Mouse (Mus musculus) forebrain, postnatal 0 days (tissue): ENCODE measurements around the gene Plcz1. TPM values are rescaled to one million over a fixed set of nuclear protein-coding genes. Genes with fewer than 3 reads are reported as not detected.
A peak's percentile ranks its signal among the peaks of the same experiment; 100 is the strongest.

Experiments used
- ATAC-seq: fragments of 200-750 bp; cut with Nextera tagmentation; 2 replicates; pipeline ENCODE4 v1.8.0; 2017; ENCODE audit warnings: mild to moderate bottlenecking, moderate library complexity
- DNase-seq: peaks from one replicate; pipeline ENCODE4 v3.0.0-alpha.2; 2015
- H3K27ac ChIP-seq: fragments of 300-500 bp; sonication (generic); 2 replicates; pipeline ENCODE4 v1.5.1; 2014; ENCODE audit warnings: low read depth, mild to moderate bottlenecking, antibody characterized with exemption, low read length, moderate library complexity, mixed read lengths
- H3K27me3 ChIP-seq: fragments of 300-500 bp; sonication (generic); 2 replicates; pipeline ENCODE4 v1.6.1; 2014; ENCODE audit warnings: mild to moderate bottlenecking, low read length, mixed read lengths; ENCODE audit not compliant: insufficient read depth
- H3K36me3 ChIP-seq: fragments of 300-500 bp; sonication (generic); 2 replicates; pipeline ENCODE4 v1.6.1; 2014; ENCODE audit warnings: mild to moderate bottlenecking, moderate library complexity; ENCODE audit not compliant: insufficient read depth
- H3K4me1 ChIP-seq: fragments of 300-500 bp; sonication (generic); 2 replicates; pipeline ENCODE4 v1.6.1; 2014; ENCODE audit warnings: antibody characterized with exemption; ENCODE audit not compliant: insufficient read depth
- H3K4me2 ChIP-seq: fragments of 300-500 bp; sonication (generic); 2 replicates; pipeline ENCODE4 v1.6.1; 2014; ENCODE audit warnings: low read depth, mild to moderate bottlenecking, moderate library complexity
- H3K4me3 ChIP-seq: fragments of 300-500 bp; sonication (generic); 2 replicates; pipeline ENCODE4 v1.5.1; 2014; ENCODE audit warnings: low read depth, low read length, mixed read lengths
- H3K9ac ChIP-seq: fragments of 300-500 bp; sonication (generic); 2 replicates; pipeline ENCODE4 v1.6.1; 2014; ENCODE audit warnings: mild to moderate bottlenecking
- H3K9me3 ChIP-seq: fragments of 300-500 bp; sonication (generic); 2 replicates; pipeline ENCODE4 v1.6.1; 2016; ENCODE audit warnings: low read length
- CTCF ChIP-seq: sonication (generic); IDR thresholded peaks from 2 replicates; pipeline ENCODE4 v1.5.1; 2016; ENCODE audit warnings: antibody characterized with exemption, control low read depth, low read depth
- WGBS: fragments of 180-500 bp; shearing (Covaris S2); extraction: QIAGEN DNeasy Blood & Tissue Kit; methylation state at CpG from one replicate; pipeline ENCODE4 v1.1.7; 2014; 5-methylcytosine and 5-hydroxymethylcytosine counted together
- polyA plus RNA-seq: library from polyadenylated mRNA; unstranded; fragments of >200 nt; fragmentation: Nextera tagmentation; extraction: Ambion mirVana; gene quantifications from 2 replicates; pipeline ENCODE4 v1.2.1, GENCODE M21; 2015
- total RNA-seq: library from RNA; depleted of rRNA; stranded (reverse); fragments of >200 nt; gene quantifications from 2 replicates; pipeline ENCODE4 v1.2.3, GENCODE M21; 2014

The Plcz1 gene
- total and polyA plus RNA-seq, 2 experiments from 2014 or later = 0.90 to 1.00 TPM

DNA sequence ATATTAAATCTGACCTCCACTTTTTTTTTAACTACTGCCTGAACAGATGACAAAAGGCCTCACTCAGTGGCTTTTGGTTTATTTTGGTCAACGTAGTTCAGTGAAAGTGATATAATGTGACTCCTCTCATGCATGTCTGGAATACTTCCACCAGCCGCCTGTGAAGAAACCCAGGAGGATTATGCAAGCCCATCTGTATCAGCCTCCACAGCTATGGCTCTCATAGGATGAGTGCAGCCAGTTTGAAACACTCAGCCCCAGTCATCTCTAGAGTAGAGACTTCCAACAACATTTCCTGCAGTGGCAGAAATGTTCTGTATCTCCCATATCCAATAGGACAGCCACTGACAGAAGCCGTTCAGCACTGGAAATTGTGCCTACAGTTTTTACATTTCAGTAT is 63.1 kb downstream of the Plcz1 start:
- 63% methylated on average over 3 of the region's 3 CpGs for WGBS
- Histone ChIP-seq H3K36me3 (no peaks in the 10 kb centered on the region), H3K9me3 (no peaks in the 10 kb centered on the region), H3K27ac (no peak overlapping the region), H3K27me3 (no peaks in the 10 kb centered on the region), H3K4me3 (no peak overlapping the region), H3K4me1 (no peaks in the 10 kb centered on the region), H3K4me2 (no peak overlapping the region), H3K9ac (no peak overlapping the region)
- no peak for TF ChIP-seq CTCF
- no peak for DNase-seq
- no peak for ATAC-seq

GRCm38 (mm10) chr6:139974668-139975067 is 66.6 kb downstream of the Plcz1 start:
- Histone ChIP-seq H3K4me1 (no peaks in the 10 kb centered on the region), H3K9me3 (no peaks in the 10 kb centered on the region), H3K4me2 (no peak overlapping the region), H3K4me3 (no peak overlapping the region), H3K27me3 (no peaks in the 10 kb centered on the region), H3K36me3 (no peaks in the 10 kb centered on the region), H3K9ac (no peak overlapping the region), H3K27ac (no peak overlapping the region)
- 64% methylated on average over 5 of the region's 5 CpGs for WGBS
- DNase-seq (peak; percentile 51), ATAC-seq (no peak)
- no peak for TF ChIP-seq CTCF

- H3K27ac ChIP-seq = no peak overlapping the region
- H3K36me3 ChIP-seq = no peaks in the 10 kb centered on the region
- H3K27me3 ChIP-seq = no peaks in the 10 kb centered on the region
- H3K4me2 ChIP-seq = no peak overlapping the region
- H3K9me3 ChIP-seq = no peaks in the 10 kb centered on the region
- H3K4me3 ChIP-seq = no peak overlapping the region
- H3K4me1 ChIP-seq = no peaks in the 10 kb centered on the region
- H3K9ac ChIP-seq = no peak overlapping the region
- no peak for TF ChIP-seq CTCF
- WGBS = 89% methylated on average over 4 of the region's 4 CpGs
- DNase-seq (no peak), ATAC-seq (no peak)
Measured at GRCm38 (mm10) chr6:139971608-139972298, 69.5 kb downstream of the Plcz1 start.

DNA sequence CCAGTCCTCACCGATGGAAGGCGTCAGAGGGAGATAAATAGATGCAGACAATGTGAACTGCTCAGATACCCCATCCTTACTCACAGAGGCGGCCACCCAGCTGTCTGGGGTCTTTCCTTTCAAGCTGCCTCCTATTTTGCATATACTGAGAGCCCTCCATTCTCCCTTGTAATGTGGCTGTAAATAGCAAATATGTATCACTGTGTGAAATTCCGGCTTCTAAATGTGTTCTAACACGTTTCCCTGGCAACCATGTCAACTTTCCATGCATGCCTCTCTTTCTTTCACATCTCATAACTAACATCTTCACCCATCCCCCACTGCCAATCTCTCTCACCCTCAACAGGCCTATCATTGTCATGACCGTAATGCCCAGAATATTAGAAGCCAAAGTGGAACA is 74.6 kb downstream of the Plcz1 start:
- peak; percentile 77 for DNase-seq
- WGBS = 25% methylated on average over 6 of the region's 6 CpGs
- ATAC-seq = peak; percentile 94
- TF ChIP-seq CTCF = no peak
- Histone ChIP-seq H3K9ac (no peak overlapping the region), H3K36me3 (no peaks in the 10 kb centered on the region), H3K9me3 (no peaks in the 10 kb centered on the region), H3K27me3 (no peaks in the 10 kb centered on the region), H3K4me1 (no peaks in the 10 kb centered on the region), H3K27ac (0 out of 2 replicates have a peak overlapping the region, but pooled peaks have one; percentile 51), H3K4me3 (no peak overlapping the region), H3K4me2 (no peak overlapping the region)

DNA sequence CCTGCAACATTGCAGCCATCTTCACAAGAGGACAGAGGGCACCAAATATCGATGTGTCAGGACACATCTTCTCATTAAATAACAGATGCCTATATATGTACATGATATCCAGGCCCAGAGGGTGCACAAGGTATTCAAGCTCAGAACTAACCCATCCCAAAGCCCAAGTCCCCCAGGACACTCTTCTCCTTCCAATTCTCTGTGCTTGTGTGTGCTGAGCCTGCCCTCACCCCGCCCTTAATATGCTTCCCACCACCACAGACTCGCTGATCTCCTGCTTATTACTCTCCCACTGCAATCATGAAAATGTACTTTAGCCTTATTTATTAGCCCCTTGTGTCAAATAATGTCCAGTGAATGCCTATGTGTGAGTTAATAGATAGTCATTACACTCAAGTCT is 76.4 kb downstream of the Plcz1 start:
- Histone ChIP-seq H3K27me3 (no peaks in the 10 kb centered on the region), H3K36me3 (no peaks in the 10 kb centered on the region), H3K9ac (no peak overlapping the region), H3K9me3 (no peaks in the 10 kb centered on the region), H3K27ac (no peak overlapping the region), H3K4me1 (no peaks in the 10 kb centered on the region), H3K4me2 (no peak overlapping the region), H3K4me3 (no peak overlapping the region)
- DNase-seq = no peak
- no peak for ATAC-seq
- 80% methylated on average over 3 of the region's 3 CpGs for WGBS
- TF ChIP-seq CTCF = no peak

DNA sequence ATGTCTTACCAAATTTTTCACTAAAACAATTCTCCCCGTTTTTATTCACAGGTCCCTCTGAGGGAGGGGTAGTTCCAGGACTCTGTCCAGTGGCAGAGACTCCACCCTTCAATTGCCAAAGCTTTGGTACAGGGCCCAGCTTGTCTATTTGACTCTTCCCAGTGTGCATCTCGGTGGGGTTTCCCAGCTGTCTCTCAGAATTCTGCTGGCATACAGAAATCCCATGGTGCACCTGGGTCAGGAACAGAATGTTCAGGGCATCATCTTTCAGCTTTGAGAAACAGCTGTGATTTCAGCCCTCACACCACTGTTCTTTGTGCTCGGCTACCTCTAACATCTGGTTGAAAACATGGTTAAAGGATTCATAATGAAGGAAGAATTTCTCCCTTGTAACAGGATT is 77.5 kb downstream of the Plcz1 start:
- H3K36me3 ChIP-seq = no peaks in the 10 kb centered on the region
- H3K27ac ChIP-seq = no peak overlapping the region
- H3K4me1 ChIP-seq = no peaks in the 10 kb centered on the region
- H3K27me3 ChIP-seq = no peaks in the 10 kb centered on the region
- no peak overlapping the region for H3K4me2 ChIP-seq
- WGBS = 63% methylated on average over 3 of the region's 3 CpGs
- TF ChIP-seq CTCF = no peak
- H3K9ac ChIP-seq = no peak overlapping the region
- H3K4me3 ChIP-seq = no peak overlapping the region
- ATAC-seq (no peak), DNase-seq (no peak)
- H3K9me3 ChIP-seq = no peaks in the 10 kb centered on the region

- no peaks in the 10 kb centered on the region for H3K4me1 ChIP-seq
- no peak overlapping the region for H3K4me3 ChIP-seq
- H3K4me2 ChIP-seq = no peak overlapping the region
- TF ChIP-seq CTCF = no peak
- 54% methylated on average over 7 of the region's 7 CpGs for WGBS
- peak overlapping the region; percentile 54; the same call in 1 of the 2 replicates for H3K27ac ChIP-seq
- DNase-seq (peak; percentile 32), ATAC-seq (peak; percentile 80)
- no peaks in the 10 kb centered on the region for H3K27me3 ChIP-seq
- no peaks in the 10 kb centered on the region for H3K9me3 ChIP-seq
- no peaks in the 10 kb centered on the region for H3K36me3 ChIP-seq
- H3K9ac ChIP-seq = no peak overlapping the region
Measured at GRCm38 (mm10) chr6:139957531-139958241, 83.6 kb downstream of the Plcz1 start.
